Mouse (Mus musculus): Measurements from ENCODE around the gene Epha2.

- no peak for TF ChIP-seq CTCF (IDR thresholded peaks at IDR 0.05; ENCODE audit: extremely low read depth, insufficient read length, insufficient replicate concordance, low read depth, low read length)
- no peak for TF ChIP-seq POLR2A (IDR thresholded peaks at IDR 0.05; ENCODE audit: low read depth, low read length)
Observed at GRCm38 (mm10) chr4:141286860-141287517, 14.1 kb upstream of the Epha2 start.

Measured in small intestine, adult 2 months (tissue).